Mouse (Mus musculus): ENCODE results near the gene Gm15155.

- TF ChIP-seq GATA1 (IDR thresholded peaks at IDR 0.05; ENCODE audit: borderline replicate concordance, low read length) (no peak), FLI1 (IDR thresholded peaks at IDR 0.05; ENCODE audit: low read length) (no peak)
Observed at GRCm38 (mm10) chrX:155728387-155728786, 103.8 kb downstream of the Gm15155 start.

Data from megakaryocyte, embryonic 14.5 days (primary cell).